Mouse (Mus musculus) cerebellum, adult 2 months (tissue): ENCODE results near the gene Fam43a. TPM values are rescaled to one million over a fixed set of nuclear protein-coding genes. Genes with fewer than 3 reads are reported as not detected.

Experiments
- DNase-seq, 2 experiments: peaks; one replicate each; pipeline ENCODE4 v3.0.0; 2021
- H3K27ac ChIP-seq: fragments of 200-500 bp; 2 replicates; pipeline ENCODE4 v1.5.1; 2012; ENCODE audit warnings: low read length, control low read depth, inconsistent platforms; ENCODE audit not compliant: insufficient read depth
- H3K27me3 ChIP-seq: fragments of 200-500 bp; 2 replicates; pipeline ENCODE4 v1.6.1; 2012; ENCODE audit warnings: inconsistent platforms, mild to moderate bottlenecking, low read length, moderate library complexity; ENCODE audit not compliant: control insufficient read depth, insufficient read depth
- H3K4me1 ChIP-seq: fragments of 200-500 bp; 2 replicates; pipeline ENCODE4 v1.6.1; 2011; ENCODE audit warnings: low read length; ENCODE audit not compliant: control insufficient read depth, insufficient read depth
- H3K4me3 ChIP-seq: fragments of 200-500 bp; replicated peaks from 2 replicates; pipeline ENCODE3; 2011; ENCODE audit warnings: mild to moderate bottlenecking, low read depth, low read length, control low read depth; ENCODE audit not compliant: insufficient read depth
- CTCF ChIP-seq: fragments of 200-500 bp; IDR thresholded peaks from 2 replicates; pipeline ENCODE4 v1.5.1; 2011; ENCODE audit warnings: low read depth, mild to moderate bottlenecking, control low read depth, low read length, moderate library complexity, borderline replicate concordance; ENCODE audit not compliant: insufficient read depth
- POLR2A ChIP-seq: fragments of 200-500 bp; IDR thresholded peaks from 2 replicates; pipeline ENCODE4 v1.6.1; 2011; ENCODE audit warnings: low read length, control low read depth, borderline replicate concordance; ENCODE audit not compliant: insufficient read depth
- WGBS: fragments of 180-500 bp; shearing (Covaris S2); methylation state at CpG from one replicate; pipeline ENCODE4 v1.1.7; 2018; 5-methylcytosine and 5-hydroxymethylcytosine counted together
- polyA plus RNA-seq: library from polyadenylated mRNA; depleted of rRNA; stranded (reverse); fragments of >200 nt; gene quantifications from 2 replicates; pipeline ENCODE4 v1.2.3, GENCODE M21; 2012

The Fam43a gene
- polyA plus RNA-seq, 1 experiment: 15.2 TPM

DNA sequence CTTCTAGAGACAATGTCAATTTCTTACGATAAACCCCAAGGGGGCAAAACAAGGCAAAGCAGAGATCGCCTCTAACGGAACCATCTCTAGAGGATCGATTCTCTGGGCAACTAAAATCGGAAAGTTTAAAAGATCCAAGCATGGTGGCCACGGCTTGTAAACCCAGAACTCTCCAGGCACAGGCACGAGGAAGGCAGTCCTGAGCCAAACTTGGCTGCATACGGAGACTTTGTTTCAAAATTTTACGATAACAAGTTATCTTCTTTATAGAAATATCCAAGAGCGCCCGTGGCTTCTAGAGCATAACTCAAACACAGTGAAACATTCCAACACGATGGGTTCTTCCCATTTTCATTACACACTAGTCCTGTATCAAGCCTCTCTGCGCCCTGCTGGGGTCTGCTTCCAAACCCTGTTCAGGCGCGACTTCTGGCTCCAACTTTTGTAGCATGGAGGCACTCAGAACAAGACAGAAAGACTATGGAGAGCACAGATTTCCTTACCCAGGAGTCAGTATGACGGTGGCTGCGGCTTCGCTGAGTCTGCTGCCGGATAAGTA lies 12.5 kb upstream of the Fam43a start:
- no peaks in the 10 kb centered on the region for H3K27me3 ChIP-seq
- H3K27ac ChIP-seq: 0 out of 2 replicates have a peak overlapping the region, but pooled peaks have one; percentile 45
- H3K4me1 ChIP-seq: no peaks in the 10 kb centered on the region
- H3K4me3 ChIP-seq: peak overlapping the region; percentile 81
- WGBS: 1% methylated on average over 19 of the region's 19 CpGs
- DNase-seq: no peak
- TF ChIP-seq POLR2A: no peak

DNA sequence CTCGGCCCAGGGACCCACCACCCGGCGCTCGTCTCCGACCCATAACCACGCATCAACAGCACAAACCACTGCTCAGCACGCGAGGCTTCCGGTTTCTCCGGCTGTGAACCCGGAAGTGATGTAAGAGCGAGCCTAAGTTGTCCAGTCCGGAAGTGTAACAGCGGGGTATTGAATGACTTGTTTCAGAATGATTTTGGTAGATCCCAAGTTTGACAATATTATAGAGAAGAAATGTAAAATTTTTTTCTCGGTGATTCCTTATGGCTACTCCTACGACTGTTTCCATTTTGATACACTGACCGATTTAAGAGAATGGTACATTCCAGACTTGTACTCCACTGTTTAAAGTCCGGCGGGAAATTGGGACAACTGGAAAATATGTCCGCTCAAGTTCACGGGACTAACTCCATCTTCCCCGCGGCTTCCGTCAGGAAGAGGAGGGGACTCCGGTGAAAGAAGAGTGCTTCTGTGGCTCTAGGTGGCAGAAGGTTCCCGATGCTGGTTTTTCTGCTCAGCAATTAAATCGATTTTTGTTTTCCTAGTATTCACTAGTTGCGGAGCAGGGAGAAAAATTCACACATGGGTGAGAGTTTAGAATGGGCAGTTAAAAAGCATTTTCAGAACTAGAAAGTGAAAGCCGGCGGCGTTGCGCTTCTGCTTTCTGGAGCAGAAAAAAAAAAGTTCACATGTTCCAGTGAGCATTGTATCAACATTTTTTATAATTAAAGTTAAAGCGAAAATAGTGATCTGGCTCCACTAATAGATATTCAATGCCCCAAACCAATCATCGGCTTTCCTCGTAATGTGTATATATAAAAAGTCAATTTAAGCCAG lies 11.8 kb upstream of the Fam43a start, which contains the start of gene Lsg1:
TSS of gene Lsg1 (minus strand) at position 99 of the 834 bp plus-strand sequence.
- H3K27ac ChIP-seq: 0 out of 2 replicates have a peak within 1 kb of the TSS, but pooled peaks have one; percentile 45
- TF ChIP-seq CTCF (no peak; the same call in 1 of the 2 replicates), POLR2A (peak; percentile 78; the same call in 1 of the 2 replicates)
- WGBS: 2% methylated on average over 35 of the region's 35 CpGs

DNA sequence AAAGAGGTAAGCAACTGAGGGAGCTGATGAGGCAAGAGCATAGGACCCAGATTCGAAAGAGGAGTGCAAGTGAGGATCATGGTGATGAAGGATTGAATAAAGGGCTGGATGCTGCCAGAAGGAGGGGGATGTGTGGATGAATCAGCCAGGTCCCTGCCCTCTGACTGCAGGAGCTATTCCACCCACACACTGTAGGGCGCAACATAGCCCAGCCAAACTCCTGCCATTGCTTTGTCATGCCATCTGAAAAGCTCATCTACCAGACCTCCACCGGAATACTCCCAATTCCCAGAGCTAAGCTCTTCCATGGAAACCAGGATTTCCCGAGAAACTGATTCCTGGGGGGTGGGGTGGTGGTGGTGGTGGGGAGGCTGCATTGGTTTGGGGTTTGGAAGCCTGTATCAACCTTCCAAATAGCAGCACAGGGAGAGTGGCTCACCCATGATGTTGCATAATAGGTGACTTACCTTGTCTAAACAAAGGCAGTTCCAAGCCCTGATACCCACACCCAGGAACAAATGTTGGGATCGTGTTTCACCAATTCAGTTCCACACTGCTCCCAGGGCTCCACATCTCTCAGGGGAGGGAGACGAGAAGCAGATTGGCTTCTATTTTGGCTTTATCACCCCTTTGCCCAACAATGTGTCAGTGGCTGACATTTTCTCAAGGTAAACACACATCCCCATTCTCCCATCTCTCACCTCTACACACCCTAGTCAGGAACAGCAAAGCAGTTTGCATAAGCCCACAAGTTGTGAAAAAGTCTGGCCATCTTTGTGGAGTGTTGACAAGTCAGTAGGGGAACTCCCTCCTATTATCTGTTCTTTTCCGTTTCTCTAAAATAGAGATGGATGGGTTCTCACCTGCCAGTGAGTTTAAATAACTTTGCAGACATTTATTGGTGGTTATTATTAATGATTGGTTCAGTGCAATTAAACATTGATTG lies 9.0 kb upstream of the Fam43a start:
- H3K4me1 ChIP-seq: no peaks in the 10 kb centered on the region
- H3K27me3 ChIP-seq: no peaks in the 10 kb centered on the region
- H3K27ac ChIP-seq: no peak overlapping the region
- DNase-seq: no peak
- WGBS: 27% methylated on average over 7 of the region's 7 CpGs
- H3K4me3 ChIP-seq: no peak overlapping the region
- TF ChIP-seq CTCF (no peak), POLR2A (no peak)

More for the DNA sequence above, 11.8 kb upstream of the Fam43a start, which contains the start of gene Lsg1:
- Histone ChIP-seq H3K4me3 (peak within 1 kb of the TSS; percentile 81), H3K4me1 (no peaks in the 10 kb centered on the region), H3K27me3 (no peaks in the 10 kb centered on the region)
- peak; percentile 83 to 89 for DNase-seq

DNA sequence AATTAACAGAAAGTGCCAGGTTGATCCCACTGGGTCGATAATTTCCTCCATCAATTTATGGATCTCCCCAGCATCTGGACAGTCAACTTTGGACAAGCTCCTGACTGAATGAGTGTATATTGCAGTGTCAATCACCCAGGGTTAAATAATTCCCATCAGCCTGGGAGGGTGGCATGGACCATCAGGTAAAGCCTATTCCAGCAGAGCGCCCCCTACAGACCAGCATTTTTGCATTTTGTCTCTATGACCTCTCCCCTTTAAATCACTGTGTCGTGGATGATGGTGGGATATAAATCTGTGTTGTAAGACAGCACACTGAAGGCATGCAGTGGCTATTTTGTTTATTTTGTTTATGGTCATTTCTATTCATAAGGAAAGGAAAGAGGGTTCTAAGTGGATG lies 7.5 kb upstream of the Fam43a start:
- Histone ChIP-seq H3K4me3 (no peak overlapping the region), H3K4me1 (no peaks in the 10 kb centered on the region), H3K27me3 (no peaks in the 10 kb centered on the region), H3K27ac (no peak overlapping the region)
- 43% methylated on average over 3 of the region's 3 CpGs for WGBS
- TF ChIP-seq POLR2A (no peak), CTCF (no peak)
- DNase-seq: no peak

DNA sequence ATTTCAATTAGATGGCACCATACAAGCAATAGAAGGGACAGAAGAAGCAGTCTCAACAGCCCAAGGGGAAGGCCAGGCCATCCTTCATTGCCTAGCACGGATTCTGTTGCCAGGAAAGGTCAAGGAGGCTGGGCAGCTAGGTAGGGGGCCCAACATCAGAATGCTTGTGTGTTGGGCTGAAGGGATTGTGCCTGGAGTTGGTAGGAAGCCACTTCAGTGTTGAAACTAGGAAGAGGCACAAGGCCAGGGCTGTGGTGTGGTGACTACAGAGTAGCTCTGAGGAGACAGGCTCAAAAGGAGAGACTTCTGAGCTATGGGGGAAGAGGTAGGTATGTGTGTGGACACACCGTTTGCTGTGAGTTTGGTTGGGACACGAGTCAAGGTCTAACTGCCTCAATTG lies 4.2 kb upstream of the Fam43a start:
- no peaks in the 10 kb centered on the region; the same call in 1 of the 2 replicates for H3K4me1 ChIP-seq
- TF ChIP-seq POLR2A (no peak), CTCF (no peak)
- H3K27ac ChIP-seq: no peak overlapping the region
- H3K4me3 ChIP-seq: no peak overlapping the region
- H3K27me3 ChIP-seq: no peaks in the 10 kb centered on the region
- 42% methylated on average over 3 of the region's 3 CpGs for WGBS
- no peak for DNase-seq

DNA sequence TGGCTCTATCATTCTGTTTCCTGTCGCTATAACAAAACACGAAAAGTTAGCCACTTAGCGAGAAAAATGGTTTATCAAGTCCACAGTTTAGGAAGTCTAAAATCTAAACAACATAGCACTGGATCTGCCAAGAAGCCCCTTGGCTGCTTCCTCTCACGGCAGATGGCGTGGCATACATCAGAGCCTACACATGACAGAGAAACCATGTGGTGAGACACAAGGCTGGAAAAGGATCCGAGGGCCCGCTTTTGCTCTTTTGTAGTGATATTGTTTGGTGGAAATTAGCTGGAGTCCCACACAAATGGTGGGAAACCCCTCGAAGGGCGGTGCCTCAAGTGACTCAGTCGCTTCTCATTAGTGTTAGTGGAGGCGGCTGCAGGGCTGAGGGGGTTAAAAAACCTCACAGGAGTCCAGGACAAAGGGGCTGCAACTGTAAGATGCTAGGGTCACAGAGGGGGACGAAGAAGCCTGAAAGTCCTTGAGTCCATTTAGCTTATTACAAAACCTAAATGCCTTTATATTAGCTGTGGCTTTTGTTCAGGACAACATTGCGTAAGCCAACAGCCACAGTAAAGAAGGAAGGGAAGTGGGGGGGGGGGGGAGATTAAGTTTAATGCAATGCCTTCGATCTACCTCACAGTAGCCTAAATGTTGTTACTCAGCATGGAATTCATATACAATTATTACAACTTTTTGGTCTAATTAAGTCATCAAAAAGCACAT lies 3.5 kb upstream of the Fam43a start:
- WGBS: 37% methylated on average over 14 of the region's 14 CpGs
- no peak overlapping the region for H3K27ac ChIP-seq
- no peak for TF ChIP-seq CTCF
- no peak overlapping the region for H3K4me3 ChIP-seq
- DNase-seq: no peak
- H3K4me1 ChIP-seq: peaks cover 2% of the 10 kb centered on the region; the same call in 1 of the 2 replicates
- no peaks in the 10 kb centered on the region for H3K27me3 ChIP-seq
